Mouse (Mus musculus) 3T3-L1 (cell line): ENCODE data around the gene Usp32.
A peak's percentile ranks its signal among the peaks of the same experiment; 100 is the strongest.

Experiments
- DNase-seq: peaks from one replicate; pipeline ENCODE4 v3.0.0-alpha.2; 2015; ENCODE audit warnings: low read depth, low spot score

Usp32 gene

DNA sequence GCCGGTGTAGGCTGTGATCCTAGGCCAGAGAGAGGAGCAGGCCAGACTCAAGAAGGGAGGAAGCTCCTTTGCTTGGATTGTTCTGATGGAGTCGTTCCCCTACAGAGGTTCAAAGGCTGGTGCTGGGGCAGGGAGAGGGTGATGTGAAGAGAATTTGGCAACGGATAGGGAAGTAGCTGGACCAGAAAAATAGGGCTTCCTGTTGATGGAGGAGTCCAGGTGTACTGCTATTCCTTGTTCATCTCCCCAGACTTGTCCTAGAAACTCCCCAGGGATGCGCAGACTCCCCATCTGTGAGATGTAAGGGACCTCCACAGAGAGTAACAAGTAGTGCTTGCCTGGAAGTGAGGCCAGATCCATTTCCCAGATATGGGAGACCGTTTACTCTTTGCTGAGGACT lies 183.6 kb downstream of the Usp32 start:
- no peak for DNase-seq

DNA sequence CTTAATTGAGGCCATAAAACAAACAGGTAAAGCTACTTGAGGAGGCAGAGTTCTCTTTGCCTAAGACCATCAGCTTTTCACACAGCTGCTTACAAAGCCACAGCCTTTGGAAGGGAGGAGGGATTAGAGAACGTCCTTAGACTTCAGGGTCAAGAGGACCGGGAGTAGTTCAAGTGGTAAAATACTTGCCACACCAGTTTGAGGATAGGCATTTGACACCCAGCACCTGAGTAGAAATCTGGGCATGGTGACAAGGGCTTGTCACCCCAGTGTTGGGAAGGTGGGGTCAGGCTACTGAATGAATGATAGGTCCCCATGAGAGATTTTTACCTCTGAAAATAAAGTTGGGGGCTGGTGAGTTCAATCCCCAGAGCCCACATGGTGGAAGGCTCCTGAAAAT lies 187.3 kb downstream of the Usp32 start:
- DNase-seq: no peak

DNA sequence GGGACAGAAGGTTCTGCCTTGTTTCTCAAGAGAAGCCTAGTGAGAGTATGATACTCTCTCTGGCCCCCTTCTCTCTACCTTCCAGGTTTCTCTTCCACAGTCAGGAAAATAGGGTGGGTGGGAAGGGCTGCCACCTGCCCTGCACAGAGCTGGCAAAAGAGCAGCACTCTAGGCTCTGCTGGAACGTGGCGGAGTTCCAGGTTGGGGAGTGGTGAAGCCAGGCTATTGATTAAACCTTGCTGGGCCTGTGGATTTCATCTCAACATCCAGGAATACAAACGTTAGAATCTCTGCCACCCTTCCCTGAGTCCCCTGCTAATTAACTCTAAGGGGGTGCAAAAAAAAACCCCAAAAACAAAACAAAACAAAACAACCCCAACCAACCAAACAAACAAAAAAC lies 191.4 kb downstream of the Usp32 start:
- DNase-seq: no peak

DNA sequence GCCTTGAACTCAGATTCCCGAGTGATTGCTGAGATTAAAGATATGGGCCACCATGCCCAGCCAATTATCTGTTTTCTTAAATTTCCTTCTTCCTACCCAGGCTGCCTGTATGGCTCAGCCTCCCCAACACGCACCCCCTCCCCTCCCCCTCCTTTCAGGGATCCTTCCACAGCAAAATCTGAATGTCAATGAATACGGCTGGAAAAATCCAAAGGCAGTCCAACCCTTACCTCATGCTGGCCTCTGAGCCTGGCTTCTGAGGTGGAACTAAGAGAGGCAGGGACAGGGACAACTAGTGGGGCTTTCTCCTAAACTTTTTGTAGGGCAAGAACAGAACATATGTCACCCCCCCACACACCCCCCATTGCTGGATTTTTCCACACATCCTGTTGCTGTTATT lies 191.8 kb downstream of the Usp32 start:
- no peak for DNase-seq

DNA sequence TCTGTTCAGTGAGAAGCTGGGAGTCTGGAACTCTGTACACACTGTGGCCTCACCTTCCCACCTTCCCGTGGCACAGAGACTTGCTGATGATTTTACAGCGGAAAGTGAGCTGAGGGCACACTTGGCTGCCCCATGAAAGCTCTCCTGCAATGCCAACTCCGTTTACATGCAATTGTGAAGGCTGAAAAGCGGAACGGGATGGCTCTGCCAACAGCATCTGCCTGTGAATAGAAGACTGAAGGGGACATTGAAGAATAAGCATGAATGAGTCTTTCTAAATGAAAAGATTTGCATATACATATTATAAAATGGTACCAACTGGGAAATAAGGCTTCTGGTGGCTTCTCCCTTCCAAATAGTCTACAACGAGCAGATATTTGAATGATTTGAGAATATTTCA lies 192.8 kb downstream of the Usp32 start:
- DNase-seq: no peak

DNA sequence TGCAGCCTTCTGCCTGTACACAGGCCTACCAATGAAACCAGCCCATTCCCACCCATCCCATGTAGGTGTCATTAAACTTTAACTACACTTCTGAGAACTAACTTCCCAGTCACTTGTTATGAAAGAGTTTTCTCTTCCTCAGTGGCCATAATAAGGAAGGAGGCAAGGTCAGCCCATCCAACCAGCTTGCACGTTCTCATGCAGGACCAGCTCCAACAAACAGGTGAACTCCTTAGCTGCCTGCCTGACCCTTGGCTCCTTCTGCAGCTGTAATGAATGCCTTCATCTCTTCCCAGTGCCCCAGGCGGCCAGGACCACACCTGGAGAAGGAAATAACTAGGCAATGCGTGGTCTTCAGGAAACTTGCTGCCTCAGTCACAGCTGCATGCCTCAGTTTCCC lies 194.1 kb downstream of the Usp32 start:
- no peak for DNase-seq

DNA sequence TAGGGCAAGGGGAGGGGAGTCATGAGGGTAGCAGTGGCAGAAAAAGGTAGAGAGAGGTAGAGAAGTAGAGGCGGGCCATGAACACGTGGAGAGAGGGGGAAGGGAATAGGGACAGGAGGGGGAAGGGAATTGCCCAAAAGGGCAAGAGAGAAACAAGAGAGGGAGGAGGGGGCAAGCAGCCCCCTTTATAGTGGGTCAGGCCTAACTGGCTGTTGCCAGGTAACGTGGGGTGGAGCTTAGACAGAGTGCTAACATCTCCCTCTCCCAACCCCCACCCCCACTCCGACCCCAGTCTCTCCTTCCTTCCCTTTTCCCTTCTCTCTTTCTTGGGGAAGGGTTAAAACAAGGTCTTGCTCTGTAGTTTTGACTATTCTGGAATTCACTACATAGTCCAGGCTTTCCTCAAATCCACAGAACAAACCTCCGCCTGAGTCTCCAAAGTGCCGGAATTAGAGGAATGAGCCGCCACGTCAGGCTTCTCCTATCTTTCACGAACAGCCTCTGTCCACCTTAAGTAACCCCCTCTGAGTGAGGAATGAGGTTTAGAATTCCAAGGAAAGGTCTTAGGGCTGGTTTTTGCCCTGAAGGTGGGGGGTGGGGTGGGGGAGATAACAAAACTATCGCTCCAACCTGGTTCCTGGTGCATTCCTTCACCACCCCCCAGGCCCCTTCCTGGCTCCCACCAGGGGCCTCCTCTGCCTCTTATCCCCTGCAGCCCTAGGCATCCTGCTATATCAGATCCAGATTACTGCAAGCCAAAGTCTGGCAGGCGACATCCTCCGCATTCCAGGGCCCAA lies 195.1 kb downstream of the Usp32 start:
- no peak for DNase-seq

DNA sequence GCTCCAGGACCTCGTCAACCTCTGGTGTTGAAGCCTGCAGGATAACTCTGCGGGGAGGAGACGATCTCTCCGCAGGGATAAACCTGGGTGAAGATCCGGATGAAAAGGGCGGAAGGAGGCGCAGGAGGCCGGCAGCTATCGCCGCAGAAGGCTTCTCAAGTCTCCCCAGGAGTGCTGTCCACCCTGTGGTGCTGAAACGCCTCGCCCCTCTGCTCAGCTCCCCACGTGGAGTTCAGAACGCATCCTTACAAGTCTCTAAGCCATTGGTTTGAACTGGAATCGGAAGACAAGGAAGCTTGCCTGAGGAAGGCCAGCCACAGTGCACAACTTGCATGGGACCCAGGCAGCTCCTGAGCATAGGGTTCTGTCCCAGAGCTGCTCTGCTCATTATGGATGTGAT lies 196.0 kb downstream of the Usp32 start:
- DNase-seq: peak; percentile 45

DNA sequence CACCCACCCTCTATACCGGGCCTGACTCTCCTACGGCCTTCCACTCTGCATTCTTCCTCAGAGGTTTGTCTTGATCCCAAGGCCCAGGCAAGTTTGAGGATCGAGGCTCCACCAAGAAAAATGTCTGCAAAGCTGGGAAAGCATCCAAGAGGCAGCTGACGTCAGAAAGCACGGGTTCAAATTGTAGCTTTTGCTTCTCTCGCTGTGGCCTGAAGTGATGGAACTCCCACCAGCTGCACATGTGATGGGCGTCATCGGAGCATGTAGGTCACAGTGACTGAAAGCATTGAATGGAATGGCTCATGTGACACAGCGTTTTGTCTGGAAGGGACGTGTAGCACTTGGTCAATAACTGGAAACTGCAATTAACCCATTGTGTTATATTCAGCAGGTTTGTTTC lies 199.8 kb downstream of the Usp32 start:
- no peak for DNase-seq

DNA sequence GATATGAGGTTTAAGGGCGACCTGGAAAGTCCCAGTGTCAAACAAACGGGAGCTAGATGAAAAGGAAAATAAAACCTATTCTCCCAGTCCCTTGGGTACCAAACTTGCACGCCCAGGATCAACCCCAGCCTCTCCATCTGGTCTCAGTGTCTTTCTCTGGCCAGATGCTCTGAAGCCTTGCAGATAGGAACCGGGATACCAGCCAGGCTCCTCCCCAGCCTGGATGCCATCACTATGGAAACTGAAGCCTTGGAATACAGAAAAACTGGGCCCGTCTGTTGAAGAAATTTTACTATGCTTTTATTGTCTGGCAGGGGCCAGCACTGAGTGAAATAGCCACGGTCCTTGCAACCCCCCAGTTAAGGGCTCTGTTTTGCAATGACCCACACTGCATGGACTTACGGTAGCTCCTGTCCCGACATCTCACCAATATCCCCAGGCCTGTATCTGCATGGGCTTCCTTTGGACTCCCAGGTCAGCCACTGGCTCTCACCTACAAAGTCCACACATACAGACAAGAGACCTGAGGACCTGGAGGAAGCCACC lies 200.4 kb downstream of the Usp32 start:
- DNase-seq: peak; percentile 47
